Mouse (Mus musculus) neural tube, embryonic 15.5 days (tissue): ENCODE measurements around the gene Ppp1r9b. TPM values are rescaled to one million over a fixed set of nuclear protein-coding genes. Genes with fewer than 3 reads are reported as not detected.

ENCODE experiments used
- ATAC-seq: fragments of 200-750 bp; cut with Nextera tagmentation; 2 replicates; pipeline ENCODE4 v1.8.0; 2017; ENCODE audit warnings: mild to moderate bottlenecking, moderate TSS enrichment, moderate library complexity; ENCODE audit not compliant: low FRiP score
- H3K27ac ChIP-seq: fragments of 300-500 bp; sonication (generic); replicated peaks from 2 replicates; pipeline ENCODE4 v1.5.1; 2015; ENCODE audit warnings: mild to moderate bottlenecking, inconsistent platforms
- H3K27me3 ChIP-seq: fragments of 300-500 bp; sonication (generic); replicated peaks from 2 replicates; pipeline ENCODE4 v1.6.1; 2015; ENCODE audit warnings: inconsistent platforms
- H3K36me3 ChIP-seq: fragments of 300-500 bp; sonication (generic); 2 replicates; pipeline ENCODE4 v1.6.1; 2015; ENCODE audit warnings: inconsistent platforms
- H3K4me1 ChIP-seq: fragments of 300-500 bp; sonication (generic); 2 replicates; pipeline ENCODE4 v1.6.1; 2015; ENCODE audit warnings: inconsistent platforms
- H3K4me2 ChIP-seq: fragments of 300-500 bp; sonication (generic); 2 replicates; pipeline ENCODE4 v1.6.1; 2015; ENCODE audit warnings: inconsistent platforms, mild to moderate bottlenecking, moderate library complexity
- H3K4me3 ChIP-seq: fragments of 300-500 bp; sonication (generic); replicated peaks from 2 replicates; pipeline ENCODE4 v1.5.1; 2015; ENCODE audit warnings: mild to moderate bottlenecking, inconsistent platforms
- H3K9ac ChIP-seq: fragments of 300-500 bp; sonication (generic); replicated peaks from 2 replicates; pipeline ENCODE4 v1.6.1; 2015; ENCODE audit warnings: mild to moderate bottlenecking, inconsistent platforms
- H3K9me3 ChIP-seq: fragments of 300-500 bp; sonication (generic); replicated peaks from 2 replicates; pipeline ENCODE4 v1.6.1; 2016; ENCODE audit warnings: inconsistent platforms
- WGBS: fragments of 180-500 bp; shearing (Covaris S2); methylation state at CpG from one replicate; pipeline ENCODE4 v1.1.7; 2015; ENCODE audit warnings: mixed read lengths; 5-methylcytosine and 5-hydroxymethylcytosine counted together
- polyA plus RNA-seq: library from polyadenylated mRNA; unstranded; fragments of >200 nt; fragmentation: Nextera tagmentation; extraction: Ambion mirVana; gene quantifications from 2 replicates; pipeline ENCODE4 v1.2.1, GENCODE M21; 2015

Ppp1r9b gene
- polyA plus RNA-seq, 1 experiment from 2014 or later = 18.8 TPM

DNA sequence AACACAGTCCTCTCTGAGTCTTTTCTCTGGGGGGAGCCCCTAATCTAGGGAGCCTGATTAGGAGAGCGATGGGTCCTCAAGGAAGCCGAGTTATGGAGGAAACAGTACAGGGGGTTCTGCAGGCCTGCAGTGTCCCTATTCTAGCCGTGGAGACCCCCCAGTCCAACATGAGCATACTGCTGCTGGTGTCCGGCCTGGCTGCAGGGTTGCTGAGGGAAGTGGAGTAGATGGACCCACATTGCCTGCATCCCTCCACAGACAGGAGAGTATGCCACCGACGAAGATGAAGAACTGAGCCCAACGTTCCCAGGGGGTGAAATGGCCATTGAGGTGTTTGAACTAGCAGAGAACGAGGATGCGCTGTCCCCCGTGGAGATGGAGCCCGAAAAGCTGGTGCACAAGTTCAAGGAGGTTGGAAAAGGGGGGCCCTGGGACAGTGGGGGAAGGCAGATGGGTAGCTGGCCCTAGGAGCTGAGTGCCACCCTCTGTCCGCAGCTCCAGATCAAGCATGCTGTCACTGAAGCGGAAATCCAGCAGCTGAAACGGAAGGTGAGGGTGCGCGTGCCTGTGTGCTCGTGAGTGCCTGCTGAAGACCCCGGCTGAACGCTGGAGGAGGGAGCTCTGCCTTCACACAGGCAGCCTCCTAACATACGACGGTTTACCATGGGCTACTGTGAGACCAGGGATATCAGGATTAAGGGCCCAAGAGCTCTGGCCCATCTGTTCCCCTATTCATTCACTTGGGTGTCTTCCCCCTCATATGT is 10.9 kb downstream of the Ppp1r9b start:
- ATAC-seq = no peak
- H3K27me3 ChIP-seq = no peaks in the 10 kb centered on the region
- no peak overlapping the region for H3K27ac ChIP-seq
- WGBS = 84% methylated on average over 21 of the region's 21 CpGs
- no peak overlapping the region for H3K4me3 ChIP-seq
- no peak overlapping the region for H3K4me2 ChIP-seq
- no peak overlapping the region for H3K9ac ChIP-seq
- H3K9me3 ChIP-seq = no peaks in the 10 kb centered on the region
- H3K36me3 ChIP-seq = peaks cover 80% of the 10 kb centered on the region
- H3K4me1 ChIP-seq = peaks cover 40% of the 10 kb centered on the region

DNA sequence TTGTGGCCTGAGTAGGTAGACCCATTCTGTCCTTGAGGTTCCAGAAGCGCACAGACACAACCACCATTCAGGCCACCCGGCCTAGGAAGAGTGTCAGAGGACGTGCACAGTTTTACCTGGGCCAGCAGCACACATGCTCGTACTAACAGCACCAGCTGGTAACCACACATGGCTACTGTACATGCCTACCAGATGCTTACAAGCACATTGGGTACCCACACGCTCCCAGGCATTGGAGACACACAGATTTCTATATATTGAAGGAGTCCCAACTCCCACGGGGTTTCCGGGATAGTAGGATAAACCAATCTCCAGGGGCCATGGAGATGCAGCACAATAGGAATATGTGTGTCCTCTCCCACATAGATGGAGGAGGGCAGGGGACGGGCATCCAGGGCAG is 11.9 kb downstream of the Ppp1r9b start:
- Histone ChIP-seq H3K4me1 (peaks cover 41% of the 10 kb centered on the region), H3K36me3 (peaks cover 71% of the 10 kb centered on the region), H3K9ac (no peak overlapping the region), H3K9me3 (no peaks in the 10 kb centered on the region), H3K27ac (no peak overlapping the region), H3K4me2 (no peak overlapping the region), H3K27me3 (no peaks in the 10 kb centered on the region), H3K4me3 (no peak overlapping the region)
- ATAC-seq = no peak
- WGBS = 94% methylated on average over 8 of the region's 8 CpGs

DNA sequence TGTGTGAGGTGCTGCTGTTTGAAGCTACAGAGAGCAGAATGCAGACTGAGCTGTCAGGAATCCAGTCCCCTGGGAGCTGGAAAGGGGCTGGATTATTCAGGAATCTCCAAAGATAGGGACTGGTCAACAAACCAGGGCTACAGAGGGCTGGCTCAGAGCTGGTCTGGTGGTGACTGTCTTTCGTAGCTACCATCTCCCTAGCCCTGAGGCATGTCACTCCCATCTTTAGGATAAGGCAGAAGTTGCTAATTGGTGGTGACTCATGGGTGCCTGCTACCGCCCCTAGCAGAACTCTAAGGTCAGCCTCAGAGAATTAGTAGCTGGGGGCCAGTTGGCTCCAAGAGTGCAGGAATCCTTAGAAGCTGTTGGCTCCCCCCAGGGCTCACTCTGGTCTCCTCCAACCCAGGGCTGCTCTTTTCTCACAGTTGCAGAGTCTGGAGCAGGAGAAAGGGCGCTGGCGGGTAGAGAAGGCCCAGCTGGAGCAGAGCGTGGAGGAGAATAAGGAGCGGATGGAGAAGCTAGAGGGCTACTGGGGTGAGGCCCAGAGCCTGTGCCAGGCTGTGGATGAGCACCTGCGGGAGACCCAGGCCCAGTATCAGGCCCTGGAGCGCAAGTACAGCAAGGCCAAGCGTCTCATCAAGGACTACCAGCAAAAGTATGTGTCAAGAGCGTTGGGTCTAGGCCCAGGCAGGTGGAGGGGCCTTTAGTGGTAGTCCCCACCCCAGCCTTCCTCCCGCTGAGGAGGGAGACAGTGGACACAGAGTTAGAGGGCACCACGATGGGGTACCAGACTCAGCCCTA is 13.5 kb downstream of the Ppp1r9b start:
- WGBS = 90% methylated on average over 12 of the region's 12 CpGs
- Histone ChIP-seq H3K4me3 (no peak overlapping the region), H3K27me3 (no peaks in the 10 kb centered on the region), H3K9me3 (no peaks in the 10 kb centered on the region), H3K4me2 (no peak overlapping the region), H3K36me3 (peaks cover 55% of the 10 kb centered on the region), H3K4me1 (peaks cover 47% of the 10 kb centered on the region), H3K27ac (no peak overlapping the region), H3K9ac (no peak overlapping the region)
- no peak for ATAC-seq

DNA sequence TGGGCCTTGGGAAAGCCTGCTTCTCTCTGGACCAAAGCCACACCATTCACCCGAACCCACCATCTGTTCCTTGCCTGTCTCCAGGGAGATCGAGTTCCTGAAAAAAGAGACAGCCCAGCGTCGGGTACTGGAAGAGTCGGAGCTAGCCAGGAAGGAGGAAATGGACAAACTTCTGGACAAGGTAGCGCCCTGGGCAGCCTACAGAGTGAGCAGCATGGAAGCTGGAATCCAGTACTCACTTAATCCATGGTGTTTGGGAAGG is 14.0 kb downstream of the Ppp1r9b start:
- Histone ChIP-seq H3K4me1 (peaks cover 49% of the 10 kb centered on the region), H3K4me3 (no peak overlapping the region), H3K9me3 (no peaks in the 10 kb centered on the region), H3K27me3 (no peaks in the 10 kb centered on the region), H3K27ac (no peak overlapping the region), H3K9ac (no peak overlapping the region), H3K4me2 (no peak overlapping the region), H3K36me3 (peaks cover 51% of the 10 kb centered on the region)
- ATAC-seq = no peak
- WGBS = 66% methylated on average over 6 of the region's 6 CpGs

DNA sequence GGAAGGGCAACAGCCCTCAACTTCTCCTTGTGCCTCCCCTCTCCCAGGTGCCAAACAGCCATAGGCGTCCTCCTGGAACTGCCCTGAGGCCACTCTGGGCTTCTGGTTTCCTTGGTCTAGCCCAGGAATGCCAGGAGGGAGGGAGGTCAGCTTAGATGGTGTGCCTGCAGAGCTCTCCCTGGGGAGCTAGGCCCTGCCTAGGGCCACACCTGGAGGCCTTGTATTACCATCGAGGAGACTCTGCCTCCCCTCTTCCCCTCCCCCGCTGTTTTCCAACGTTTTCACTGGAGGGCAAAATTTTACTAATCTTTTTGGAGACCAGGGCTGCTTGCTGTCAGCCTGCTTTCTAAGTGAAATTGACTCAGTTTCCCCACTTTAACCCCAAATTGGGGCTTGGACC is 15.2 kb downstream of the Ppp1r9b start:
- Histone ChIP-seq H3K36me3 (peaks cover 45% of the 10 kb centered on the region), H3K27ac (peak overlapping the region; percentile 85), H3K9me3 (no peaks in the 10 kb centered on the region), H3K9ac (peak overlapping the region; percentile 51; the same call in 1 of the 2 replicates), H3K27me3 (no peaks in the 10 kb centered on the region), H3K4me2 (peak overlapping the region; percentile 80), H3K4me3 (peak overlapping the region; percentile 42), H3K4me1 (peaks cover 42% of the 10 kb centered on the region)
- 43% methylated on average over 4 of the region's 4 CpGs for WGBS
- no peak for ATAC-seq

DNA sequence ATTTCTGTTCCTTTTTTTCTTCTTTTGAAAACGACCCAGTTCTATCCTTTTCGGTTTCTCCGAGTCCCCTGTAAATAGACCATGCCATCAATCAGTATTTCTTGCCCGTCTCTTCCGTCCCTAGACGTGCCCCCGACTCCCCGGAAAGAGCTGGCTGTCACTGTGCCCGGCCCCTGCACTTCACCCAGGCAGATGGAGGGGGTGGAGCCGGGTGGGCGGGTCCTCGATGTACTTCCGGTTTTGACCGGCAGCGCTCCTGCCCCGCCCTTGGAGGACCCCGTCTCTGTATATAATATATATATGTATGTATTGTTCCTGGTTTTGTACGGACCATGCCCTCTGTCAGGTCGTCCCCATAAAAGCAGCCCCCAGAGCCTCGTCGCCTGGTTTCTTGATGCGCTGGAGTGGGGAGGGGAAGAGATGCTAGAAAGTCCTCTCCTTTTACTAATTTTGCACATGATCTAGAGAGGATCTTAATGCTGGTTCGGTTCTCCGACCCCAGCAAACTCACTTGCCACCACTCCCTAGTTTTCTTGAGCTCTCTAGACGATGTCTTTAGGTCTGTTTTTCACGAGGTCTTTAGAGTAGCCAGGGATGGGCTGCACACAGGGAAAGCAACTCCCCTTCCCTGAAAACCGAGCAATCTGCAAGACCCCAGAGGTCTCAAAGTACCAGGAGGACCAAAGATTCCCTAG is 15.8 kb downstream of the Ppp1r9b start:
- no peaks in the 10 kb centered on the region for H3K27me3 ChIP-seq
- H3K9me3 ChIP-seq = no peaks in the 10 kb centered on the region
- under 1% methylated on average over 27 of the region's 27 CpGs for WGBS
- H3K4me1 ChIP-seq = peaks cover 45% of the 10 kb centered on the region
- ATAC-seq = peak; percentile 64
- peaks cover 40% of the 10 kb centered on the region for H3K36me3 ChIP-seq
- peak overlapping the region; percentile 51 for H3K9ac ChIP-seq
- H3K4me2 ChIP-seq = peak overlapping the region; percentile 80
- H3K4me3 ChIP-seq = peak overlapping the region; percentile 42
- peak overlapping the region; percentile 85 for H3K27ac ChIP-seq

DNA sequence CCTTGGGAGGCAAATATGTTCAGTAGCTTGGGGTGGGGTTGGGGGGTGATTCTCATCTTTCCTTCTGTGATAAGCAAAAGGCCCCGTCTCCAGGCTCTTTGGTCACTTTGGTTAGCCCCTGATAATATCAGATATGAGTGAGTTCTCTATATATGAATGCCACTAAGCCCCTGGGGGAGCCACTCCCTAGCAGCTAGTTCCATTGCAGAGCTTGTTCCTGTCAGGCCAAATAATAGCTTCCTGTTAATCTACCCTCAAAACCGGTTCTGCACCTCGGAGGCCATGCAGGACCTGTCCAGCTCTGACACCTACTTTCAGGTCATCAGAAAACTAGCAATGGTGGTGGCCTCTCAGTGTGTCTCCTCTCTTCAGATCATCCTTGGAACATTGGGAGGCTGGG is 16.6 kb downstream of the Ppp1r9b start:
- ATAC-seq = no peak
- H3K27me3 ChIP-seq = no peaks in the 10 kb centered on the region
- WGBS = 79% methylated on average over 3 of the region's 3 CpGs
- H3K27ac ChIP-seq = peak overlapping the region; percentile 85
- H3K4me1 ChIP-seq = peaks cover 53% of the 10 kb centered on the region
- H3K4me2 ChIP-seq = peak overlapping the region; percentile 80
- no peak overlapping the region for H3K4me3 ChIP-seq
- peaks cover 33% of the 10 kb centered on the region for H3K36me3 ChIP-seq
- no peaks in the 10 kb centered on the region for H3K9me3 ChIP-seq
- H3K9ac ChIP-seq = no peak overlapping the region

DNA sequence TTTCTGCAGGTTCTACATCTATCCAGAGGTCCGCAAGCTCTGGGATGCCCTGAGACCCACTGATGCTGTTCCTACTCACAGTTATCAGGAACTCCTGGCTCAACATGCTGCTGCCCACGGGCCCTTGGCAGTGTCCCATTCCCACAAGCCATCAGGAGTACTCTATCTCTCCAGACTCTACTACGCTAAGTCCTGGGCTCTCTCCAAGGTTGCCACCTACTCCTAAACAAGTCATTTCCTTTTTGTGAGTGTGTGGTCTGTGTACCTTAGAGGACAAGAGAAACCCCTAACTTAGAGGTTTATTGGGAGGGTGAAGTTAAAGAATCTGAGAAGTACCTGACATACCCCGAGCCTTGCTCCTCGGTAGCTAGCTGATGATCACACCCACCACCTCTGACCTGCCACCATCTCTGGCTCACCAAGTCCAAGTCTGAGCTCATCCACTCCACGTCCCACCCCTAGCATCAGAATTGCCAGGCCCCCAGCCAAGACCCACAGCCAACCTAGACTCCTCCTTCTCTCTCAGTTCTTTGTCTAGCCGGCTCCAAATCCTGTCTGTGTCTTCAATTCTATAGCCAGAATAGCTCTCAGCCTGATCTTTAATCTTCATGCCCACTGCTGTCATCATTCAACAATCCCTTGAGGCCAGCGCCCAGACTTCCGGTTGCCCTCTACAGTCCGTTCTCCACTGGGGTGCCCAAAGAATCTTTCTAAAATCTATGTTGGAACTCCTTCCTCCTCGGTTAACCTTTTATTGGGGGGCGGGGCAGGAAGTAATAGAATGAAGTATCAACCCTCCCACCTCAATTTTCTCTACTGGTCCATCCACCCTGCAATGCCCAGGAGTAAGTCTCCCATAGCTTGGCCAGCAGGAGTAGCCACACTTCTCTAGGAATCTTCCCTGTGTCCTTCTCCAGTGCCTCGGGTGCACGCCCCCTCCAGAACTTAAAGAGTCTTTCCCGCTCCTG is 18.1 kb downstream of the Ppp1r9b start:
- peaks cover 66% of the 10 kb centered on the region for H3K4me1 ChIP-seq
- peak overlapping the region; percentile 96 for H3K4me3 ChIP-seq
- no peaks in the 10 kb centered on the region for H3K9me3 ChIP-seq
- no peaks in the 10 kb centered on the region for H3K27me3 ChIP-seq
- H3K4me2 ChIP-seq = peak overlapping the region; percentile 82
- ATAC-seq = peak; percentile 9
- WGBS = 29% methylated on average over 15 of the region's 15 CpGs
- H3K36me3 ChIP-seq = peaks cover 18% of the 10 kb centered on the region
- H3K27ac ChIP-seq = peak overlapping the region; percentile 97
- peak overlapping the region; percentile 96 for H3K9ac ChIP-seq

DNA sequence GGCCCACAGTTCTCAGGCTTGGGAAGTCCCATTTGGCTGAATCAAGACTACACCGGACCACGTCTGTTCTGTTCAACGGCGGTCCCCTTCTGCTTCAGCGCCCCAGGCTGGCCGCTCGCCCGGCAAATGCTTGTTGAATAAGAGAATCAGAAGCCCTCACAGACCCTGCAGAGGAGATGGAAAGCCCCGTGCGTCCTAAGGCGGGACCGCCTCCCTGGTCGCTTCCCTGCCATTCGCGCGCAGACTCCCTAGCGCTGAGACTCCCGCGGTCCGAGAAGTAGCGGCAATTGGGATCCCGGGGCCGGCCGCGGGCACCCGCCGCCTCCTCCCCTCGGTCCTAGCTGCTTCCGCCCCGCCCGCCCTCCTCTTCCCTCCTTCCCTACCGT is 18.8 kb downstream of the Ppp1r9b start, which contains the start of gene Samd14:
Gene Samd14, plus strand, starts transcription at position 251 of the 386 bp plus-strand sequence.
- Histone ChIP-seq H3K27me3 (no peaks in the 10 kb centered on the region), H3K4me2 (peak within 1 kb of the TSS; percentile 82), H3K36me3 (peaks cover 20% of the 10 kb centered on the region), H3K4me3 (peak within 1 kb of the TSS; percentile 96), H3K9me3 (no peaks in the 10 kb centered on the region), H3K27ac (peak within 1 kb of the TSS; percentile 97), H3K4me1 (peaks cover 69% of the 10 kb centered on the region), H3K9ac (peak within 1 kb of the TSS; percentile 96)
- WGBS = 0% methylated on average over 32 of the region's 32 CpGs
- peak; percentile 79 for ATAC-seq

DNA sequence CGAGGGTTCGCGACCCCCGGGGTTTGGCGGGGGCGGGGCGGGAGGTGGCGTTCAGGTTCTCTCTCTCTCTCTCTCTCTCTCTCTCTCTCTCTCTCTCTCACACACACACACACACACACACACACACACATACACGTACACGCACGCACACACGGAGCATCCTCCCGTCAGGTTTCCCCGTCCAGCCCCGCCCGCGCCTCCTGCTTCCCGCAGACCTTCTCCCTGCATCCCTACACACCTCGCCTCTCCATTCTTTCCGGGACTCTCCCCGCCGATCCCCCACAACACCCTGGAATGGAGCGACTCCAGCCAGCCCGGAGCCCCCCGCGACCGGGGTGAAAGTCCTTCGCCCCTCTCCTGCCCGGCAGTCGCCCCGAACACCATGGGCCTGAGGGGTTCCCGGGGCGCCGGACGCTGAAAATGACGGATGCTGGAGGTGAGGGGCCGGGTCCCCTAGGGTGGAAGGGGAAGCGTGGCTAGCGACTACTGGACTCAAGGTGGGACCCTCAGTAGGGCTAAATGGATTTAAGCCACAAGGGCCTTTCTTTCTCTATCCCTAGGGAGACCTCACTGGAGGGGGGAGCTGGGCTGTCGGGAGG is 19.4 kb downstream of the Ppp1r9b start:
- 2% methylated on average over 35 of the region's 40 CpGs for WGBS
- no peaks in the 10 kb centered on the region for H3K9me3 ChIP-seq
- peaks cover 74% of the 10 kb centered on the region for H3K4me1 ChIP-seq
- peak overlapping the region; percentile 96 for H3K9ac ChIP-seq
- no peaks in the 10 kb centered on the region for H3K27me3 ChIP-seq
- peak overlapping the region; percentile 82 for H3K4me2 ChIP-seq
- peaks cover 20% of the 10 kb centered on the region for H3K36me3 ChIP-seq
- ATAC-seq = peak; percentile 62
- H3K27ac ChIP-seq = peak overlapping the region; percentile 97
- H3K4me3 ChIP-seq = peak overlapping the region; percentile 96
